Mouse (Mus musculus) gastrocnemius, postnatal 4 days (tissue): ENCODE data around the gene RPS10-NUDT3. TPM values are rescaled to one million over a fixed set of nuclear protein-coding genes. Genes with fewer than 3 reads are reported as not detected.

Source experiments
- DNase-seq, 2 experiments: peaks; one replicate each; pipeline ENCODE4 v3.0.0; 2021 to 2022; ENCODE audit warnings: low spot score in 2 of 2, mixed read lengths in 2 of 2
- total RNA-seq, 2 experiments: library from RNA; stranded (reverse); gene quantifications; 2 replicates each; pipeline ENCODE4 v1.2.3; 2021

RPS10-NUDT3 gene
- total RNA-seq, 2 experiments from 2014 or later, result not detected

DNA sequence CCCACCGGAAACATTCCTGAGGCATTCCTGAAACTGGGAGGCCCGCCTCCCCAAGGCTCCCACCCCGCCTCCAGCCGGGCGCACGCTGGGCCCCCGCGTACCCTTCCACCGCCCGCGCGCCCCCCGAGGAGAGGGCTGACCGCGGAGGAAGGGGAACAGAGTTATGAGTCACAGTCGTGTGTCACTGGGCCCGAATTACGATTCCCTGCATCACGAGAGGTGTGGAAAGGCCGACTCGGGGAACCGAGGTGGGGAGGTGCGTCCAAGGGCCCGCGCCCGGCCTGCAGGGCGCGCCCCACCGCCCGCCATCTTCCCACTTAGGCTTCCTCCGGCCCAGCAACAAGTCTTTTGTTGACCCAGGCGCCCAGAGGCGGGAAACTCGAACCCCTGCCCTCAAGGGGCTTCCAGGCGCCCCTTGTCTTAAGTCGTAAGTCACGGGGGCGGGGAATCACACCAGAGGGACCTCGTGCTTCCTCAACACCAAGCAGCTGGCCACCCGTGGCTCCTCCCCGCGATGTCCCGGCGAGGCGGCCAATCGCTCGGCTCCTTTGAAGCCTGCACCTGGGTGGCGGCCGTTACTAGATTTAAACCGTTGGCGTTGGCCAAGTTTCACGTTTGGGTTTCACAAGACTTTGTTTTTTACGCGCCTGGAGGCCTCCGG is 79.4 kb downstream of the RPS10-NUDT3 start:
- DNase-seq, result peak in 1 of 2 experiments; percentile 56

DNA sequence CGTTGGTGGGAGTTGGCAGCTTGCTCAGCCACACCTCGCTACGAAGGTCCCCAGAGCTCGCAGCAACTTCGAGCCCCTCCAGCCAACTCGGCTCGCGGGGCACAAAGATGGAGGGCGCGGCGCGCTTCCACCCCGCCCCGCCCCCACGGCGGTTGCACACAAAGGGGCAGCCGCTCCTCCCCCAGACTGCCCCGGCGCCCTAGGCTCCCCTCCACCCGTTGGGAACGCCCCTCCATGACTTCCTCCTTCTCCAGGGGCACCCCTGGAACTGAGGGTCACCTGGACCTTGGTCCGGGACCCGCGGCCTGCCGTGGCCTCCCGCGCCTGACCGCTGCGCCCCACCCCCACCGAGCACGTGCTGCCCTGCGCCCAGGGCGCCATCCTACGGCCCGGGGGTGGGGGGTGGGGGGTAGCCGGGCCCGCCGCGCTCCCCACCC is 79.9 kb downstream of the RPS10-NUDT3 start:
- peak in 1 of 2 experiments; percentile 30 for DNase-seq

DNA sequence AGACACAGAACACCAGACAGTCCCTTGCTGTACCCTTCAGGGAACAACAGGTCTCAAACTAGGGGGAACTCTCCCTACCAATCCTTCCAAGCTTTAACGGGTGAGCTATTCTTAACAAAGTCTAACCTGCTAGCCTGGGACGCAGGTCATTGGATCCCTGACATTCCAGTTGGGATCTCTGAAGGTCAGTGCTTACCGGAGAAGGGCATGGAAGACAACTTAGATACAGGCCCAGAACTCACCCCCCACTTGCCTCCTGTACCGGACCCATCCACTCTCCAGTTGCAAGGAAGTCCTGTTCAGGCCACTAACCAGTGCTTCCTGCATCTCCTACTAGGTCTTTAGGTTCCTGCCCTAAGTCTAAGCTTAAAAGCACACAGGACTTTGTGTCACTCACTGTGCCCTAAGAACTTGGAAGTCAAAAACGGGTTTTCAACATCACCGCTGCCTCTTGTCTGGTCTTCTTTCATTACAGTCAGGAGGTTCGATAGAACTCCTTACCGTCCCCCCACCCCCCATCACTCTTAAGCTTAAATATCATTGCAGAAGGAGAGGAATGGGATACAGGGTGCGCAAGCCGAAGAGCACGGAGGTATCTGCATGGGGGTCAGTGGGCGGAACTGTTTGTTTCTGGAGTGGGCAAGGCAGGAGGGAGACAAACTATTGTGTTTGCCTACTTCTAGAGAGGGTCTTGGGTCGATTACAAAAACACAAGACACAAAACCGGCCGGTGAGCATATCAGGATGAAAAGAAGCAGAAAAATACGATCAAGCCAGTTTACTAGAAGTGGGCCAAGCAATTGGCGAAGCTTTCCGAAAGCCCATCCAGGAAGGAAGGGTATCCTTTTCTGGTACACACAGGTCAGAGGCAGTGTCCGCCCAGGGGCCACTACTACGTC is 80.7 kb downstream of the RPS10-NUDT3 start:
- no peak for DNase-seq

DNA sequence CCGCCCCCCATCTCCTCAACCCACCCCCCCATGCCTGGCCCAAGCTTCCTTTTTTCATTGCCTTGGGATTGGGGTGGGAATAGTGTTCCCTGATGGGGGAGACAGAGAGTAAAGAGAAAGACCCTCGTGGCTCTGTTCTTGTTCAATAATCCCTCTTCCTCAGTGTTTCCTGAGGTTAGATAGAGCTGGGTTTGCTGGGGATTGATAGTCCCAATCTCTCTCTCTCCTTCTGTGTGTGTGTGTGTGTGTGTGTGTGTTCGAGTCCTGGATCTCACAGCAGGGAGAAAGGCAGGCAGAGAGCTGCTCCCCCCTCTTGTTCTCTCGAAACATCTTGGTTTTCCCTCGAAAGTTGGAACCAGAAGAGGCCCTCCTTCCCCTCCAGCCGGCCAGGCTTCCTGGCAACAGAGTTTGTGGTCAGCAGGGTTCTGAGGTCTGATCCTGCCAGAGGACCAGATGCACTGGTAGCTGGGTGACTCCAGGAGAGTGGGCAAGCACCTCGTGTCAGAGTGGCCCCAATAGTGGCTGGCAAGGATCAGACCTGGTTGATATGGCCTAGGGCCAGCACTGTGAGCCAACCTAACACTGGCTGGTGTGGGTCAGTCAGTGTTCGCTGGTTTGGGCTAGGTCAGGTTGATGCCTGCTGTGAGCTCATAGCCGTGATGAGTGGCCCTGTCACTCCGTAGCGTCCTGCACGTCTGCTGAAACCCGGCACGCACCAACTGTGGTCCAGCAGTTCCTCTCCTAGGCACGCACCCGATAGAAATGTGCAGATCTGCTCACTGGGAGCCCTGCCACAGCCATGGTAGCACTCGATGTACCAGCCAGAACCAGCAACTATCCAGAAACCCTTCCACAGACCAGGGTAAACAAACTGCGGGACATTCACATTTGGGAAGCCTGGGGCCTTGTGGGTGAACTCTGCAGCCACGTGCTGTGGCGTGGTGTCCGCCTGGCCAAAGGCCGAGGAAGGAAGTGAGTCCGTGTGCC is 82.5 kb downstream of the RPS10-NUDT3 start:
- no peak for DNase-seq

DNA sequence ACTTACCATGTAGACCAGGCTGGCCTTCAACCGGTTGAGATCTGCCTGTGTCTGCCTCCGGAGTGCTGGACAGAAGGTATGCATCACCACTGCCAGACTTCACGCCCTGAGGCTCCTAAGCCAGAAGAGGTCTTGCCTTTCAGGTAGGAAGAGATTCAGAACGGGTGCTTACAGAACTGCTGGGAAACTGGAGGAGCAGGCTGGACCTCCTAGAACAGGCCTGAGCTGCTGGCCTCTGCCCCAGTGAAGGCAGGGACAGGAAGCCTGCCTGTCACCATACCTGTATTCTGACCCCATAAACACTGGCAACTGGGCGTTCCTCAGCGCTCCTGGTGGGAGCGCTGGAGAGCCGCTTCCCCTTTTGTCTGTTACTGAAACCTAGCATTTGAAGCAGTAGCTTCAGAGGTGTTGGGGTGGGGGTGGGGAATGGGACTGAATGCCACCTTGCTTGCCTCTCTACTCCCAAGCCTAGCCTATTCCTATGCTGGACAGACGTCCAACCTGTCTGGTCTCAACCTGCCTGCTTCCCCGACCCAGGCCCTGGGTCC is 83.6 kb downstream of the RPS10-NUDT3 start:
- no peak for DNase-seq

DNA sequence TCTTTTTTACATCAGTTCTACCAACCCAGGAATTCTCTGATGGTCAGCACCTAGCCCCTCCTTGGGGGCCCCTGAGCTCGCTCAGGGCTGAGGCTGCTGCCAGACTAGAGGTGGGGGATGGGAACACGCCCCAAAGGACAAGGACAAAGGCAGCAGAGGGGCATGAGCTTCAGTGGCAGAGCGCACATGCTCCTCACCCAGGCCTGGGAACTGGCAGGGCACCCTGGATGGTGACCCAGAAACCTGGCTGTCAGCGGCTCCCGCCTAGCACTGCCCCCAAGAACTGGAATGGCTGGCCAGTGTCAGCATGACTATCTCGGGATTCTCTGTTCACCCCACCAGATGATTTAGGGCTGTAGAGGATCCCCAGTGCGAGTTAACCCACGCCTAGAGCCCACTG is 85.8 kb downstream of the RPS10-NUDT3 start:
- no peak for DNase-seq

DNA sequence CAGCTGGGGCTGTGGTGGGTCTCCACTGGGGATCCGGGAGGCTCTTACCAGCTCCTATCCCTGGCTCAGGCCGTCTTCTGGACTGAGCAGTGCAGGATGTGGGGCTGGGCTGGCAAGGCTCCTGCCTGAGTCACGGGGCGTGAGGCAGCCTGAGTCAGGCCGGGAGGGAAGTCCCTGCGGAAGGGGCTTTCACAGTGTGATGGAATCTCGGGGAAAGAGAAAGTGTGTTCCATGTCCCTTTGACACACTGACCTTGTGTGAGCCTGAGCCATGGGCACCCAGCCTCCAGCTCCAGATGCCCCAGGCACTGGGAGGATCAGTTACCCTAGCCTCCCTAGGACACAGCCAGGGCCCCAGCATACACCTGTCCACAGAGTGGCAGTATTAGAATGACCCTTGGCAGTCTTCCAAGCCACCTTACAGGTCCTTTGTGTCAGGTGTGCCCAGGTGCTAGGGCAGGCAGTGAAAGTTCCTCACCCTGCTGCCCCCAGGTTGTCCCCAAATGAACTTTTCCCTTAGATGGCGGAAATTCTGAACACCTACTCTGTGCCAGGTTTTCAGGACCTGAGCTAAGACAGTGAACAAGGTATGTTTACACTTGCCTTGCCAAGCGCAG is 87.7 kb downstream of the RPS10-NUDT3 start:
- DNase-seq, result peak in 1 of 2 experiments; percentile 55

DNA sequence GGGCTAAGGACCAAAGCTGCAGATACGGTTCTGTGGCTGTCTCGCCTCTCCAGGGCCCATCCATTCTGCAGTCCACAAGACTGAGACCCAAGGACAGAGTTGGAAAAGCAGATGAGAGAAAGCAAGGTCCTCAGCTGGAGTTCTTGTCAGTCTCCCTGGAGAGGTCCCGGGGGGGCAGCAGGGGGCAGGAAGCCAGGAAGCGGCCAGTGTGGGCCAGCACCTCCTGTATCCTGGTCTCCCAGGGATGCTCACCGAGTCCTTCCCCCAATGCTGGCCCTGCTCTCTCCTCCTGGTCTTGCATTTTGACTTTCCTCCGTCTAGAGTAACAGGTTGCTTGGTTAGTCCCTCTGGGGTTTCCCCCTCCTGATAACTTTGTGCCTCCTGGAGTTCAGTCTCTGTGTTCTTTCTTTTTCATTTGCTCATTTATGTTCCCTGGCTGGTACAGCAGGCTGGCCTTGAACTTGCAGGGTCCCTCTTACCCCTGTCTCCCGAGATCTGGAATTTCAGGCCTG is 88.4 kb downstream of the RPS10-NUDT3 start:
- DNase-seq, result no peak

DNA sequence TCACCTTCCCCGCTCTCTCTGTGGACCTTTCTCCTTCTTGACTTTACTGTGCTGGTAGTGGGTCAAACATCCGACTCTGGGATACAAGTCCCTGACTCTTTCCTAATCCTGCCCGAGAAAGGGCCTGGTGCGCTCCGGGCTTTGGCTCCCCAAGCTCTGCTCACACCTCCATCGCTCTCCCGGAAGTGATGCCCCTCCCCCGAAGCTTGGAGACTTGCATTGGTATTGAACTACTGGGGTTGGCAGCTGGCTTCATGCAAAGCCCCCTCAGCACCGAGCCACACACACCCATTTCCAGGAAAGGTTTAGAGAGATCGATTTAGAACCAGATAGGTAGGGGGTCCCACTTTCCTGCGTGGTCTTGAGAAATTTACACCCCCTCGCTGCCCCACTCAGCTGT is 89.0 kb downstream of the RPS10-NUDT3 start:
- DNase-seq, result no peak

DNA sequence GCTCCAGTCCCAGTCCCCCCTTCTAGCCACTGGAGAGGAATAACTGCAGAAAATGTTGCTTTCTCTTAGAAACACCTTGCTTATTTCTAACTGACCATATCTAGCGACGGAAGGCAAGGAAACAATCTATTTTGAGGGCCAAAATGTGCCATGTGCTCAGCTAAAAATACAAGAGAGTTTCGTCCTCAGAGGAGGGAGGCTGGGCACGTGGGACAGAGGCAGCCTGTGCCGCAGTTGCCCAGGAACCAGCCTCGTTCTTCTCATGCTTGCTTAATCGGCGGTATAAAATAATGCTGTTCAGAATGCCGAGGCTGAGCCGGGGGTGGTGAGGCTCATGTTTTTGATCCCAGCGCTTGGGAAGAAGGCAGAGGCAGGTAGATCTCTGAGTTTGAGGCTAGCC is 90.5 kb downstream of the RPS10-NUDT3 start:
- DNase-seq, result no peak

DNA sequence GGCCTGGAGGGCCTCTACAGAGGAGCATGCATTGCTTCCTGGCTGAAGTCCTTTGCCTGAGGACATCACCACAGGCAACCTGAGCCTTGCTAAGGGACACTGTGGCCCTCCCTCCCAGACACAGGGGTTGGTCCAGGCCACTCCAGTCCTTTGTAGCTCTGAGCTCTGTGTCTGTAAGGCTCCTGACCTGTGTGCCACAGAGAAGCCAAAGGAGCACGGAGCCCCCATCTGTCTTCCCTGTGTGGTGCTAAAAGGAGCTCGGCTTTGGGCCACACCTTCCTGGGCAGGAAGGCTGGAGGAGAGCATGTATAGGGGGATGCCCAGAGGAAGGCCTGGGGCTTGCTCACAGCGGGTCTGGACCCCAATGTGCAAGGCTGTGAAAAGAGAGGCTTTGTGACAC is 93.0 kb downstream of the RPS10-NUDT3 start:
- DNase-seq, result no peak

DNA sequence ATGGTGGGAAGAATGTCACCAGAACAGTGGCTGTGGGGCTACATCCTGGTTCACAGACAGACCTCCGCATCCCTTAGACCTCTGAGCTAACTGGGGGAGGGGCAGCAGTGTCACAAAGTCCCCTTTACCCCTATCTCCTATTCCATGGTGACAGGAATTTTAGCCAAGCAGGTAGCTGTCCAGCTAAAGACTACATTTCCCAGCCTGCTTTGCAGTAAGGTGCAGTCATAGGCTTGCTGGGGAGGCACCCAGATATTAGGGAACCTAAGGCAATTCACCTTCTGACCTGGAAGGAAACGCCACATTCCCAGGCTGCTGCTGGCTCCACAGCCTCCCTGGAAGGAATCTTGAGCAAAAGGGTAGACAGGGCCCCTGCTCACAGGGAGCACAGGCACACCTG is 93.8 kb downstream of the RPS10-NUDT3 start:
- DNase-seq, result no peak

DNA sequence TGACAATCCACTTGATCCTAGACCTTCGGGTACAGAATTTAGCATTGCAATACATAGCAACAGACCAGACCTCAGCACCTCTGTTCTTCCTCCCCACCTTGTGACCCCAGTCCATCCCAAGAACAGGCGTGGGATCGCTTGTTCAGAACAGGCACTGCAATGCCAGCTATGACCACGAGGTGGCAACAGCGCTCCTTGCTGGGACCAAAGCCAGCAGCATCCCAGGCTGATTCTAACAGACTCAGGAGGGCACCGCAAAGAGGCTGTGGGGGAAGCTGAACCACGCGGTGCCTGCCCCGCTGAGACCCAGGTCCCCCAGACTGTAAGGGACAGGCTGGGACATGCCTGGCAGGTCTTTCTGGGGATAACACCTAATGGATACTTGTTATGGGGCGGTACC is 100.3 kb downstream of the RPS10-NUDT3 start:
- peak; percentile 79 to 84 for DNase-seq

DNA sequence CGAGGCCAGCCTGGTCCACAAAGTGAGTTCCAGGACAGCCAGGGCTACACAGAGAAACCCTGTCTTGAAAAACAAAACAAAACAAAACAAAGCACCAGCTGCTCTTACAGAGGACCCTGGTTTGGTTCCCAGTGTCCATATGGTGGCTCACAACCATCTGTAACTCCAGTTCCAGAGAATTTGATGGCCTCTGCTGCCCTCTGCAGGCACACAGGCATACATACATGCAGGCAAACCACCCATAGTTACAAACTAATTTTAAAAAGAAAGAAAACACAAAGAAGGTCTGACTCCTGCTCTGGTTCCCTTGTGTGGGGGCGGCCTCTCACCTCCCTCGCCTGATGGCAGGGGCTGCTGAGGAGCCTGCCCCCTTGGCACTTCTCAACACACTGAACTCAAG is 101.7 kb downstream of the RPS10-NUDT3 start:
- DNase-seq, result no peak

DNA sequence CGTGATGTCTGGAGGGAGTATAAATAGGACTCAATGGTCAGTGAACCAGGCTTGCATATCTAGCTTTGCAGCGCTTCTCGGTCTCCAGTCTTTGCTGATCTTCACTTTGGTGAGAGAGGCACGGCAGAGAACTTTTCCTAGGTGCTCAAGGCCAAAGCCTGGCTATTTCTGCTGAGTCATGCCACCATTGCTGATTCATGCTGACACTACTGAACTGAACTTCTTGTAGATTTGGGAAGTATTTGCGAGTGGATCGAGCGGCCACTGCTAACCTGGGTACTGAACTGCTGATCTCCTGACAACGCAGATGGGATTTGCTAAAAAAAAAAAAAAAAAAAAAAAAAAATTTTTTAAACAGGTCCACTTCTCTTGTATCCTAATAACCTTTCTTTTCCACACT is 102.9 kb downstream of the RPS10-NUDT3 start:
- no peak for DNase-seq

Other genes with a start within 250 kb of the RPS10-NUDT3 start
- under 1 TPM; 0.29 to 0.39 TPM for gene Grm4, start 113.8 kb downstream of the RPS10-NUDT3 start, total RNA-seq
- 10 to 100 TPM; 48.5 to 51.3 TPM for gene Hmga1, start 78.7 kb downstream of the RPS10-NUDT3 start, total RNA-seq
- 1 to 10 TPM; 5.4 to 7.0 TPM for gene AI413582, start 69.5 kb downstream of the RPS10-NUDT3 start, total RNA-seq
- gene Nudt3, start 11.7 kb downstream of the RPS10-NUDT3 start, total RNA-seq, result 100 to 1,000 TPM; 316 to 327 TPM
- 1,000 to 10,000 TPM in 1 of 2 experiments, 100 to 1,000 TPM in 1; 893 to 1,001 TPM for gene Rps10, start 1.4 kb upstream of the RPS10-NUDT3 start, total RNA-seq
- gene Pacsin1, start 20.3 kb upstream of the RPS10-NUDT3 start, total RNA-seq, result under 1 TPM; 0.18 to 0.78 TPM
- under 1 TPM; 0.65 to 0.96 TPM for gene Spdef, start 93.7 kb upstream of the RPS10-NUDT3 start, total RNA-seq
- gene D17Wsu92e, start 185.4 kb upstream of the RPS10-NUDT3 start, total RNA-seq, result 10 to 100 TPM; 69.7 to 74.0 TPM
- gene Snrpc, start 202.9 kb upstream of the RPS10-NUDT3 start, total RNA-seq, result 100 to 1,000 TPM in 1 of 2 experiments, 10 to 100 TPM in 1; 97.3 to 109 TPM
- 10 to 100 TPM; 19.3 to 19.5 TPM for gene Uhrf1bp1, start 221.2 kb upstream of the RPS10-NUDT3 start, total RNA-seq